Mouse (Mus musculus) ES-Bruce4 (cell line): ENCODE measurements around the gene Gins2.

Experiments used
- CTCF ChIP-seq: IDR thresholded peaks from one replicate; pipeline ENCODE4 v1.8.1; 2011; ENCODE audit warnings: low read depth, low read length
- EP300 ChIP-seq: IDR thresholded peaks from 2 replicates; pipeline ENCODE4 v1.6.1; 2011; ENCODE audit warnings: low read depth, low read length; ENCODE audit not compliant: insufficient read depth

DNA sequence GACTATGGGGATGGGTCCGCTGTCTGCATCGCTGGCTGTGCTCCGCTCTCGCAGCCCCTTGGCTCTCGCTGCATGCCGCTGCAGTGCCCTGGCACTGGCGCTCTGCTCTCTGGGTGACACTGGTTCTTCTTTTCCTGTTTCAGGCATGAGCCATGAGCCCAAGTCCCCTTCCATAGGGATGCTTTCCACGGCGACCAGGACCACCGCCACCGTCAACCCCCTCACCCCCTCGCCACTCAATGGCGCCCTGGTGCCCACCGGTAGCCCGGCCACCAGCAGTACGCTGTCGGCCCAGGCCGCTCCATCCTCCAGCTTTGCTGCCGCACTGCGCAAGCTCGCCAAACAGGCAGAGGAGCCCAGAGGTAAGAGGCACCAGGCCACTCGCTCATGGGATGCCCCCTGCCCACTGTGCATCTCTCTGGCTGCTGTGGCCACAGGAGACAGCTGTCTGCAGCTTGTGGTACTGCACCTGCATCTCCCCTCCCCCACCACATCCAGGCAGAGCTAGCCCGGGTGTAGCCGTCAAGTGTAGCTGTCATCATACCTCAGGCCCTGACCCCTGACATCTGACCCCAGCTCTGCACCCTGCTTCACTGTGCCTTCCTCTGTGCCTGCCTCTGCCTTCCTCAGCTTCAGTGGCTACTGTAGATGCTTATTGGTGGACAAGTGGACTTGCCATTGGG is 35.5 kb downstream of the Gins2 start:
- TF ChIP-seq EP300 (no peak), CTCF (no peak)
